Mouse (Mus musculus) forebrain, embryonic 11.5 days (tissue): ENCODE measurements around the gene Ckap2l. TPM values are rescaled to one million over a fixed set of nuclear protein-coding genes. Genes with fewer than 3 reads are reported as not detected.

Experiments used
- ATAC-seq: fragments of 200-750 bp; cut with Nextera tagmentation; replicated peaks from 2 replicates; pipeline ENCODE4 v1.8.0; 2017; ENCODE audit warnings: moderate TSS enrichment; ENCODE audit not compliant: low FRiP score
- DNase-seq: peaks from one replicate; pipeline ENCODE4 v3.0.0-alpha.2; 2017; ENCODE audit warnings: low spot score
- H3K27ac ChIP-seq: fragments of 300-500 bp; sonication (generic); 2 replicates; pipeline ENCODE4 v1.5.1; 2014; ENCODE audit warnings: low read depth, low read length
- H3K27me3 ChIP-seq: fragments of 300-500 bp; sonication (generic); 2 replicates; pipeline ENCODE4 v1.6.1; 2014; ENCODE audit warnings: mild to moderate bottlenecking, low read length, mixed read lengths; ENCODE audit not compliant: control insufficient read depth, insufficient read depth
- H3K36me3 ChIP-seq: fragments of 300-500 bp; sonication (generic); 2 replicates; pipeline ENCODE4 v1.6.1; 2014; ENCODE audit warnings: mild to moderate bottlenecking, low read length, moderate library complexity, mixed read lengths; ENCODE audit not compliant: control insufficient read depth, insufficient read depth
- H3K4me1 ChIP-seq: fragments of 300-500 bp; sonication (generic); replicated peaks from 2 replicates; pipeline ENCODE4 v1.6.1; 2014; ENCODE audit warnings: low read length, mixed read lengths; ENCODE audit not compliant: control insufficient read depth, insufficient read depth
- H3K4me2 ChIP-seq: fragments of 300-500 bp; sonication (generic); 2 replicates; pipeline ENCODE4 v1.6.1; 2014; ENCODE audit warnings: low read depth, mild to moderate bottlenecking, low read length, moderate library complexity, mixed read lengths; ENCODE audit not compliant: severe bottlenecking
- H3K4me3 ChIP-seq: fragments of 300-500 bp; sonication (generic); 2 replicates; pipeline ENCODE4 v1.5.1; 2014; ENCODE audit warnings: low read depth, low read length
- H3K9ac ChIP-seq: fragments of 300-500 bp; sonication (generic); 2 replicates; pipeline ENCODE4 v1.6.1; 2014; ENCODE audit warnings: low read length
- H3K9me3 ChIP-seq: fragments of 300-500 bp; sonication (generic); 2 replicates; pipeline ENCODE4 v1.6.1; 2016; ENCODE audit warnings: low read length, mixed read lengths; ENCODE audit not compliant: control insufficient read depth
- WGBS: fragments of 180-500 bp; shearing (Covaris S2); extraction: QIAGEN DNeasy Blood & Tissue Kit; methylation state at CpG from one replicate; pipeline ENCODE4 v1.1.7; 2014; 5-methylcytosine and 5-hydroxymethylcytosine counted together
- polyA plus RNA-seq: library from polyadenylated mRNA; unstranded; fragments of >200 nt; fragmentation: Nextera tagmentation; extraction: Ambion mirVana; gene quantifications from 2 replicates; pipeline ENCODE4 v1.2.1, GENCODE M21; 2014

Gene Ckap2l
- polyA plus RNA-seq, 1 experiment from 2014 or later, result 97.5 TPM

- Histone ChIP-seq H3K36me3 (peaks cover 16% of the 10 kb centered on the region), H3K27ac (no peak overlapping the region)
- 95% methylated on average over 5 of the region's 5 CpGs for WGBS
These were observed 23.2 kb downstream of the Ckap2l start for GRCm38 (mm10) chr2:129273823-129274222.

GRCm38 (mm10) chr2:129270621-129271020, 26.4 kb downstream of the Ckap2l start:
- no peak overlapping the region for H3K27ac ChIP-seq
- 94% methylated on average over 9 of the region's 9 CpGs for WGBS
- H3K4me2 ChIP-seq, result no peak overlapping the region
- H3K9me3 ChIP-seq, result no peaks in the 10 kb centered on the region
- no peaks in the 10 kb centered on the region for H3K27me3 ChIP-seq
- no peak overlapping the region for H3K4me3 ChIP-seq
- ATAC-seq, result no peak
- H3K4me1 ChIP-seq, result no peaks in the 10 kb centered on the region
- peaks cover 19% of the 10 kb centered on the region for H3K36me3 ChIP-seq
- DNase-seq, result no peak
- H3K9ac ChIP-seq, result no peak overlapping the region

More at GRCm38 (mm10) chr2:129273823-129274222, 23.2 kb downstream of the Ckap2l start:
- no peaks in the 10 kb centered on the region for H3K27me3 ChIP-seq
- H3K4me1 ChIP-seq, result no peaks in the 10 kb centered on the region
- no peak for ATAC-seq
- no peak for DNase-seq
- H3K9me3 ChIP-seq, result no peaks in the 10 kb centered on the region
- H3K4me2 ChIP-seq, result no peak overlapping the region
- H3K4me3 ChIP-seq, result no peak overlapping the region
- H3K9ac ChIP-seq, result no peak overlapping the region

- Histone ChIP-seq H3K27me3 (no peaks in the 10 kb centered on the region), H3K4me2 (no peak overlapping the region), H3K27ac (no peak overlapping the region), H3K9ac (no peak overlapping the region), H3K4me3 (no peak overlapping the region), H3K4me1 (no peaks in the 10 kb centered on the region), H3K9me3 (no peaks in the 10 kb centered on the region), H3K36me3 (peaks cover 19% of the 10 kb centered on the region)
- 94% methylated on average over 5 of the region's 5 CpGs for WGBS
- ATAC-seq (no peak), DNase-seq (no peak)
These were observed 27.0 kb downstream of the Ckap2l start for GRCm38 (mm10) chr2:129269986-129270385.

- Histone ChIP-seq H3K4me1 (no peaks in the 10 kb centered on the region), H3K9ac (no peak overlapping the region), H3K4me2 (no peak overlapping the region), H3K27ac (no peak overlapping the region), H3K36me3 (peaks cover 19% of the 10 kb centered on the region), H3K4me3 (no peak overlapping the region), H3K9me3 (no peaks in the 10 kb centered on the region), H3K27me3 (no peaks in the 10 kb centered on the region)
- 96% methylated on average over 12 of the region's 12 CpGs for WGBS
- no peak for DNase-seq
- no peak for ATAC-seq
These were observed 27.8 kb downstream of the Ckap2l start for GRCm38 (mm10) chr2:129269161-129269643.

- Histone ChIP-seq H3K4me1 (no peaks in the 10 kb centered on the region), H3K4me3 (no peak overlapping the region), H3K9me3 (no peaks in the 10 kb centered on the region), H3K27me3 (no peaks in the 10 kb centered on the region), H3K27ac (no peak overlapping the region), H3K9ac (no peak overlapping the region), H3K4me2 (no peak overlapping the region), H3K36me3 (peaks cover 16% of the 10 kb centered on the region)
- ATAC-seq (no peak), DNase-seq (no peak)
- WGBS, result 88% methylated on average over 5 of the region's 5 CpGs
These were observed 29.3 kb downstream of the Ckap2l start for GRCm38 (mm10) chr2:129267738-129268137.

- Histone ChIP-seq H3K4me1 (no peaks in the 10 kb centered on the region), H3K9me3 (no peaks in the 10 kb centered on the region), H3K27ac (no peak overlapping the region), H3K4me2 (no peak overlapping the region), H3K27me3 (no peaks in the 10 kb centered on the region), H3K9ac (no peak overlapping the region), H3K36me3 (peaks cover 11% of the 10 kb centered on the region), H3K4me3 (no peak overlapping the region)
- DNase-seq (no peak), ATAC-seq (no peak)
- WGBS, result 95% methylated on average over 7 of the region's 7 CpGs
These were observed 31.7 kb downstream of the Ckap2l start for GRCm38 (mm10) chr2:129265316-129265715.

- Histone ChIP-seq H3K4me2 (no peak overlapping the region), H3K4me3 (no peak overlapping the region), H3K36me3 (no peaks in the 10 kb centered on the region; the same call in 1 of the 2 replicates), H3K27me3 (no peaks in the 10 kb centered on the region), H3K9me3 (no peaks in the 10 kb centered on the region), H3K9ac (no peak overlapping the region), H3K4me1 (no peaks in the 10 kb centered on the region), H3K27ac (no peak overlapping the region)
- no peak for DNase-seq
- WGBS, result 83% methylated on average over 5 of the region's 5 CpGs
- ATAC-seq, result no peak
These were observed 33.9 kb downstream of the Ckap2l start for GRCm38 (mm10) chr2:129263073-129263472.

GRCm38 (mm10) chr2:129261151-129261794, 35.7 kb downstream of the Ckap2l start:
- 57% methylated on average over 6 of the region's 6 CpGs for WGBS
- no peak for ATAC-seq

GRCm38 (mm10) chr2:129260646-129261045, 36.4 kb downstream of the Ckap2l start:
- Histone ChIP-seq H3K9ac (no peak overlapping the region), H3K27me3 (no peaks in the 10 kb centered on the region), H3K4me2 (no peak overlapping the region), H3K4me1 (no peaks in the 10 kb centered on the region), H3K27ac (no peak overlapping the region), H3K4me3 (no peak overlapping the region), H3K36me3 (no peaks in the 10 kb centered on the region), H3K9me3 (no peaks in the 10 kb centered on the region)
- 74% methylated on average over 3 of the region's 3 CpGs for WGBS
- DNase-seq, result no peak
- ATAC-seq, result no peak

More at GRCm38 (mm10) chr2:129261151-129261794, 35.7 kb downstream of the Ckap2l start:
- no peak overlapping the region for H3K9ac ChIP-seq
- H3K9me3 ChIP-seq, result no peaks in the 10 kb centered on the region
- H3K27me3 ChIP-seq, result no peaks in the 10 kb centered on the region
- no peaks in the 10 kb centered on the region for H3K4me1 ChIP-seq
- H3K4me3 ChIP-seq, result no peak overlapping the region
- H3K27ac ChIP-seq, result no peak overlapping the region
- DNase-seq, result no peak
- H3K36me3 ChIP-seq, result no peaks in the 10 kb centered on the region
- H3K4me2 ChIP-seq, result no peak overlapping the region
